Mouse (Mus musculus) intestine, postnatal 0 days (tissue): ENCODE results near the gene Sept1. TPM values are rescaled to one million over a fixed set of nuclear protein-coding genes. Genes with fewer than 3 reads are reported as not detected.

ENCODE experiments used
- ATAC-seq: fragments of 200-750 bp; cut with Nextera tagmentation; 2 replicates; pipeline ENCODE4 v1.8.0; 2017; ENCODE audit warnings: mild to moderate bottlenecking, moderate TSS enrichment, moderate library complexity
- H3K27ac ChIP-seq: fragments of 300-500 bp; sonication (generic); 2 replicates; pipeline ENCODE4 v1.5.1; 2014; ENCODE audit warnings: mild to moderate bottlenecking, low read depth, low read length, moderate library complexity
- H3K27me3 ChIP-seq: fragments of 300-500 bp; sonication (generic); replicated peaks from 2 replicates; pipeline ENCODE4 v1.6.1; 2014; ENCODE audit warnings: low read length, mixed read lengths; ENCODE audit not compliant: control insufficient read depth, insufficient read depth
- H3K36me3 ChIP-seq: fragments of 300-500 bp; sonication (generic); 2 replicates; pipeline ENCODE4 v1.6.1; 2014; ENCODE audit warnings: mild to moderate bottlenecking, moderate library complexity; ENCODE audit not compliant: control insufficient read depth, insufficient read depth
- H3K4me1 ChIP-seq: fragments of 300-500 bp; sonication (generic); replicated peaks from 2 replicates; pipeline ENCODE4 v1.6.1; 2014; ENCODE audit warnings: antibody characterized with exemption, low read length, mixed read lengths; ENCODE audit not compliant: control insufficient read depth, insufficient read depth
- H3K4me2 ChIP-seq: fragments of 300-500 bp; sonication (generic); replicated peaks from 2 replicates; pipeline ENCODE4 v1.6.1; 2014; ENCODE audit warnings: low read depth, mild to moderate bottlenecking, moderate library complexity
- H3K4me3 ChIP-seq: fragments of 300-500 bp; sonication (generic); 2 replicates; pipeline ENCODE4 v1.5.1; 2014; ENCODE audit warnings: low read depth, low read length
- H3K9ac ChIP-seq: fragments of 300-500 bp; sonication (generic); 2 replicates; pipeline ENCODE4 v1.6.1; 2014; ENCODE audit warnings: mild to moderate bottlenecking, low read depth, low read length
- H3K9me3 ChIP-seq: fragments of 300-500 bp; sonication (generic); 2 replicates; pipeline ENCODE4 v1.6.1; 2016; ENCODE audit warnings: mixed run types; ENCODE audit not compliant: control insufficient read depth
- CTCF ChIP-seq: sonication (generic); IDR thresholded peaks from 2 replicates; pipeline ENCODE4 v1.5.1; 2016; ENCODE audit warnings: low read depth, mild to moderate bottlenecking, control low read depth, antibody characterized with exemption, moderate library complexity
- WGBS: fragments of 180-500 bp; shearing (Covaris S2); extraction: QIAGEN DNeasy Blood & Tissue Kit; methylation state at CpG from one replicate; pipeline ENCODE4 v1.1.7; 2014; 5-methylcytosine and 5-hydroxymethylcytosine counted together
- polyA plus RNA-seq: library from polyadenylated mRNA; unstranded; fragments of >200 nt; fragmentation: Nextera tagmentation; extraction: Ambion mirVana; gene quantifications from 2 replicates; pipeline ENCODE4 v1.2.1, GENCODE M21; 2015

Sept1 gene
- polyA plus RNA-seq, 1 experiment from 2014 or later: 6.6 TPM

DNA sequence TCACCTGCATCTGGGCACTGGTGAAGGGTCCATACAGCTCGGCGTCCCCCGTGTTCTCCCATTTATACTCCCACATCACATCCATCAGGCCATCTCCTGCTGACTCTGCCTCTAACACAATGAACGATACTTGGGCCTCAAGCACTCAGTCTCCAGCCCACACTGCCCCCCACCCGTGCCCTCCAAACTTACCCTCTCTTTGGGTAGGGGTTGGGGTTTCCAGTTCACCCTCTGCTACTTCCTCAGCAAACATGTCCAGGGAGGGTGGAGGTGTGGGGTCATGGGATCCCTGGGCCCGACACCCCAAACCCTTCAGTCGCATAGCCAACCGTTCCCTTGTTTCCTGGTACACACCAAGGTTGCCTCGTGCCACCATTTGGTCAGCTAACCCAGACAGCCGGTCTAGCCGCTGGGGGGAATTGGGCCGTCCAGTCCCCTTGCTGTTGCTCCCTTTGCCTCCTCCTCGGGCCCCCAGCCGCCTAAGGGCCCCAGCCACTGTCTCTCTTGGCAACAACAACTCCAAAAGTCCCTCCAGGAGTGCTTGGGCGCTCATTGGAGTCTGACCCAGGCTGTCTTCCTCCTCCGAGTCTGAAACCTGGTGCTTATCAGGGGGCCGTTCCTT, 38.8 kb downstream of the Sept1 start:
- H3K27me3 ChIP-seq: no peaks in the 10 kb centered on the region
- H3K36me3 ChIP-seq: peaks cover 54% of the 10 kb centered on the region
- TF ChIP-seq CTCF: no peak
- H3K4me3 ChIP-seq: no peak overlapping the region
- H3K9ac ChIP-seq: no peak overlapping the region
- 81% methylated on average over 17 of the region's 17 CpGs for WGBS
- 0 out of 2 replicates have a peak overlapping the region, but pooled peaks have one; percentile 15 for H3K27ac ChIP-seq
- no peaks in the 10 kb centered on the region for H3K9me3 ChIP-seq
- ATAC-seq: no peak
- peak overlapping the region; percentile 79; the same call in 1 of the 2 replicates for H3K4me2 ChIP-seq
- peaks cover 18% of the 10 kb centered on the region; the same call in 1 of the 2 replicates for H3K4me1 ChIP-seq

DNA sequence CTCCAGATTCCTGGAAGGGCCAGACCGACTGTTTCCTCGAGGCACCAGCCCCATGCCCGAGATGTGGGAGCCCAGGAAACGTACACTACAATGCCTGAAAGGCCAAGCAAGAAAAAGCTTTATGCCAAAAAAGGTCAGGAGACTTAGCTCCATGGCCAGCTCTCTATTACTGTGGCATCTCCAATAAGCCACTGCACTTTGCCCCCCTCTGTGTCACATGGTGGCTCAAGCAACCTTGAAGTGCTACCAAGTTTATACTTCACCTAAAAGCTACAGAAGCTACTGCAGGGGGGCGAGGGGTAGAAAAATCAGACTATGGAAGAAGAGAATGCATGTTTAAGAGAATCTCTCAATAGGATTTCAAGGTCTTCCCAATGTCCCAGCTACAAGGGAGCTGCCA, 39.9 kb downstream of the Sept1 start:
- 85% methylated on average over 5 of the region's 5 CpGs for WGBS
- Histone ChIP-seq H3K4me2 (no peak overlapping the region), H3K27ac (peak overlapping the region; percentile 60), H3K27me3 (no peaks in the 10 kb centered on the region), H3K4me1 (peaks cover 18% of the 10 kb centered on the region; the same call in 1 of the 2 replicates), H3K9me3 (no peaks in the 10 kb centered on the region), H3K4me3 (no peak overlapping the region), H3K36me3 (peaks cover 43% of the 10 kb centered on the region), H3K9ac (no peak overlapping the region)
- ATAC-seq: no peak
- no peak for TF ChIP-seq CTCF

DNA sequence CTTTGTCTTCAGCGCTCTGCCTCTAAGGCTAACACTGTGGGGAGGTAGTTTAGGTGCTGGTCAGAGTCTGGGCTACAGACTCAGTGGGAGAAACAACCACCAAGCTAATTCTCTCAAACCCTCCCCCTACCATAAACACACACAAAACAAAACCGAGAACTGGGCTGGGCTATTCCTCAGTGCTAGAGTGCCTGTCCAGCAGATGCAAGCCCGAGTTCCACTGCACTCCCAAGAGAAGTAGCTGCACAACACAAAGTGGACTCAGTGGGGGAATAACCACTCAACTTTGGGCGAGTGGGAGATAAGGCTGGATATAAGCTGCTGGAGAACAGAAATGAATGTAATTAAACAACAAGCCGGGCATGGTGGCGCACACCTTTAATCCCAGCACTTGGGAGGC, 42.3 kb downstream of the Sept1 start:
- WGBS: 77% methylated on average over 6 of the region's 6 CpGs

DNA sequence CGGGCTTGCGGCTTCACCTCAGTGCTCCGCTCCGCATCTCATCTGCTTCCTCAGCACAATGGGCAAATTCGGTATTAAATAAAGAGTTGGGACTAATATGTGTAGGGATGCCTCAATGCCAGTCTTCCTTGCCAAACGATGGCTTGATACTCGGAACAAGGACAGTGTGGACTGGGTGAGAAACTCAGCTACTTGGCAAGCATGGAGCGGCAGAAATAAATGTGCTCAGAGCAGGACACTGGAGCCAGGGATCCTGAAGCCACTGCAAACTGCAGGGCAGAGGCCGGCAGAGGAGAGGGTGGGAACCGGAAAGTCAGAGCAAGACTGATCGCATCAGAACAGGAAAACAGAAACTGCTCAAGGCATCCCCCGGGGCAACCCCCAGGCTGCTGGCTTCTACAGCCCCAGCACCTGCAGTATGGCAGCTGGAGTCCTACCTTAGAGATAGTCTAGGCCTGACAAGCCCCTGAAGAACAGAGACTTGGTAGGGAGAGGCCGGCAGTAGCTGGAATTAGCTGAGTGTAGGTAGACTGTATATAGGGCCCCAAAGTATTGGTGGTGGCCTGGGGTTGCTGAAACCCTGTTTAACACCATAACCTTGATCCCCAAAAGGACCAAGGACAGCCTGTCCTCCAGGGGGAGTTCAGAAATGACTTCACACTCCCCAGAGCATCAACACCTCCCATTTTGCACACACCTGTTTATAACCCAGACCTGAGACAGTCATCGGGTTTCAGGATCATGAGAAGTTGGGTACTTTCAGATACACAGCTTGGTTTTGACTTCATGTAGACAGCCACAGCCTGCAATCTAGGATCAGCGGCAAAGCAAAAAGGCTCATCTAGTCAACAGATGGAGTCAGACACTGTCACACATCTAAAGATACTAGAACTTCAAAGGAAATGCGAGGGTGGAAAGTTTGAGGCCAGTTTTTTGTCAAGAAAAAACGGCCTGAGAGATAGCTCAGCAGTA, 44.3 kb downstream of the Sept1 start:
- H3K4me2 ChIP-seq: no peak overlapping the region
- no peaks in the 10 kb centered on the region for H3K9me3 ChIP-seq
- H3K4me1 ChIP-seq: 0 out of 2 replicates have a peak, but pooled peaks cover 6% of the 10 kb centered on the region
- WGBS: 78% methylated on average over 17 of the region's 17 CpGs
- no peak for TF ChIP-seq CTCF
- H3K36me3 ChIP-seq: peaks cover 25% of the 10 kb centered on the region
- H3K27ac ChIP-seq: no peak overlapping the region
- H3K27me3 ChIP-seq: no peaks in the 10 kb centered on the region
- no peak for ATAC-seq
- no peak overlapping the region for H3K9ac ChIP-seq
- no peak overlapping the region for H3K4me3 ChIP-seq

More for the DNA sequence above, 42.3 kb downstream of the Sept1 start:
- Histone ChIP-seq H3K4me2 (no peak overlapping the region), H3K36me3 (peaks cover 33% of the 10 kb centered on the region), H3K9me3 (no peaks in the 10 kb centered on the region), H3K27me3 (no peaks in the 10 kb centered on the region), H3K9ac (no peak overlapping the region), H3K4me1 (peaks cover 11% of the 10 kb centered on the region; the same call in 1 of the 2 replicates), H3K4me3 (no peak overlapping the region), H3K27ac (no peak overlapping the region)
- no peak for ATAC-seq
- no peak for TF ChIP-seq CTCF

DNA sequence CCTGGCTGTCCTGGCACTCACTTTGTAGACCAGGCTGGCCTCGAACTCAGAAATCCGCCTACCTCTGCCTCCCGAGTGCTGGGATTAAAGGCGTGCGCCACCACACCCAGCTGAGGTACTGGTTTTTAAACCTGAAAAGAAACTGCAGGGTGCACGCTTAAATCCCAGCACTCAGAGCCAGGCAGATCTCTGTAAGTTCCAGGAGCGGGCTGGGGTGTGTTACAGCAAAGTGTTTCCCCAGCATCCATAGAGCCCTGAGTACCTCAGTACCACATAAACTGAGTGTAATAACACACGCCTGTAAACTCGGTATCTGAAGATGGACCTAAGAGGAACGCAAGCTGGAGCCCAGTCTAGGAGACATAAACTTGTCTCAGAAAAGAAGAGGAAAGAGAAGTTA, 45.6 kb downstream of the Sept1 start:
- Histone ChIP-seq H3K9me3 (no peaks in the 10 kb centered on the region), H3K4me3 (no peak overlapping the region), H3K36me3 (peaks cover 13% of the 10 kb centered on the region; the same call in 1 of the 2 replicates), H3K9ac (no peak overlapping the region), H3K27ac (no peak overlapping the region), H3K4me1 (no peaks in the 10 kb centered on the region), H3K4me2 (no peak overlapping the region), H3K27me3 (no peaks in the 10 kb centered on the region)
- TF ChIP-seq CTCF: no peak
- no peak for ATAC-seq
- 69% methylated on average over 10 of the region's 10 CpGs for WGBS

DNA sequence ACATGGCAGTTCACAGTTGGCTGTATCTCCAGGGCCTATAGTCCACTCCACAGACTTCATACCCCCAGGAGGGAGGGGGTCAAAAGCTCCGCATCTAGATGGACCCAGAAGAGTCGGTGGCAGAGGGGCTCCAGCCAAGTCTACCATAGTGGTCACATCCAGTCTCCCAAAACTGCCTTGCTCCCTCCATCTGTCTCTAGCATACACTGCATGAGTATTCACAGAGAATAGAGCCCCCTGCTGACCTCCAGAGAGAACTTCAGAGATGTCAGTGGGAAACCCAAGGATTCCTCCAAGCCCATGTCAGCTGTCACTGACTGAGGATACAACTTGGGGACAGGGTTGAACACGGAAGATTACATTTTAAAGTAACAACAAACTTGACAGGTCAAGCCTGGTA, 47.3 kb downstream of the Sept1 start:
- Histone ChIP-seq H3K4me2 (no peak overlapping the region), H3K36me3 (no peaks in the 10 kb centered on the region), H3K4me1 (no peaks in the 10 kb centered on the region), H3K27me3 (no peaks in the 10 kb centered on the region), H3K9me3 (no peaks in the 10 kb centered on the region), H3K9ac (no peak overlapping the region), H3K4me3 (no peak overlapping the region), H3K27ac (no peak overlapping the region)
- whole genome bisulfite sequencing: 60% methylated on average over 3 of the region's 3 CpGs
- no peak for ATAC-seq
- TF ChIP-seq CTCF: peak; percentile 65
